Mouse (Mus musculus) C2C12 (cell line): ENCODE data around the gene Gm10282.

Source experiments
- CEBPB ChIP-seq: IDR thresholded peaks from one replicate; pipeline ENCODE4 v1.6.1; 2011; ENCODE audit warnings: low read depth, mild to moderate bottlenecking, control low read depth, moderate library complexity
- CTCF ChIP-seq: IDR thresholded peaks from one replicate; pipeline ENCODE4 v1.5.1; 2011; ENCODE audit not compliant: control insufficient read depth, insufficient read depth, insufficient read length
- FOSL1 ChIP-seq: IDR thresholded peaks from one replicate; pipeline ENCODE4 v1.8.0; 2011; ENCODE audit warnings: mild to moderate bottlenecking, low read length; ENCODE audit not compliant: poor library complexity, insufficient read depth, severe bottlenecking
- MAX ChIP-seq: IDR thresholded peaks from one replicate; pipeline ENCODE4 v1.6.1; 2011; ENCODE audit warnings: mild to moderate bottlenecking, control low read depth
- USF1 ChIP-seq: IDR thresholded peaks from one replicate; pipeline ENCODE4 v1.6.1; 2011; ENCODE audit warnings: low read depth, mild to moderate bottlenecking, control low read depth, moderate library complexity

- TF ChIP-seq CTCF: no peak
- no peak for TF ChIP-seq USF1
- TF ChIP-seq CEBPB: no peak
- no peak for TF ChIP-seq FOSL1
- no peak for TF ChIP-seq MAX
These were observed 25.9 kb downstream of the Gm10282 start for GRCm38 (mm10) chr8:72279151-72279550.
